17 mouse cellular contexts compared by ENCODE assay signal in genomic region chr11:56343083-56343482, GRCm38 (mm10).
"Had no signal": no experiment of that assay in that cellular context is flagged by ENCODE, and none has a peak within 500 bp of the region (broad histone marks: within the 10 kb centered on the region; RNA-seq: fewer than 3 reads in every experiment).

No protein-coding gene starts in this region.

- H3K27me3 ChIP-seq: midbrain, embryonic 12.5 days; neural tube, embryonic 13.5 days; neural tube, embryonic 15.5 days; stomach, embryonic 15.5 days had no signal

- H3K4me3 ChIP-seq: midbrain, embryonic 10.5 days; midbrain, embryonic 12.5 days; myocyte; neural tube, embryonic 13.5 days; neural tube, embryonic 15.5 days; stomach, embryonic 15.5 days had no signal

- ATAC-seq: midbrain, embryonic 16.5 days had no signal

- H3K27ac ChIP-seq: midbrain, embryonic 10.5 days; midbrain, embryonic 12.5 days; neural tube, embryonic 13.5 days; neural tube, embryonic 15.5 days; stomach, embryonic 15.5 days; stomach, postnatal 0 days had no signal

- H3K9ac ChIP-seq: lung, embryonic 14.5 days; midbrain, embryonic 12.5 days; neural tube, embryonic 13.5 days; neural tube, embryonic 15.5 days; stomach, embryonic 15.5 days had no signal

- H3K36me3 ChIP-seq: midbrain, embryonic 10.5 days; midbrain, embryonic 12.5 days; neural tube, embryonic 13.5 days; neural tube, embryonic 15.5 days; stomach, embryonic 15.5 days had no signal

- H3K9me3 ChIP-seq: midbrain, embryonic 10.5 days; midbrain, embryonic 12.5 days; neural tube, embryonic 13.5 days; neural tube, embryonic 15.5 days; stomach, embryonic 15.5 days had no signal

- H3K4me2 ChIP-seq: lung, embryonic 14.5 days; midbrain, embryonic 12.5 days; neural tube, embryonic 13.5 days; neural tube, embryonic 15.5 days; stomach, embryonic 15.5 days had no signal

- H3K4me1 ChIP-seq: midbrain, embryonic 10.5 days; midbrain, embryonic 12.5 days; neural tube, embryonic 13.5 days; neural tube, embryonic 15.5 days; stomach, embryonic 15.5 days had no signal

- DNase-seq: lung, adult 18-20 months; lung, embryonic 14.5 days; lung, postnatal 10 days; lung, postnatal 4 days; midbrain, embryonic 14.5 days; right cerebral cortex, postnatal 14 days; thymus, adult 2 months; thymus, postnatal 25 days; thymus, postnatal 4 days had no signal
